Mouse (Mus musculus): ENCODE results near the gene Syt16.

- no peak for TF ChIP-seq CTCF (conservative IDR thresholded peaks at IDR 0.05; ENCODE audit: insufficient read depth, insufficient read length, low read depth, low read length)
- no peak for TF ChIP-seq POLR2A (IDR thresholded peaks at IDR 0.05; ENCODE audit: low read depth, low read length)
Measured at GRCm38 (mm10) chr12:74075590-74075989, 78.1 kb downstream of the Syt16 start.

All from kidney, adult 2 months (tissue).